Mouse (Mus musculus) urinary bladder, postnatal 25 days (tissue): Measurements from ENCODE around the gene Mrpl27.
"Not testable (repeated sequence)": the region's sequence is repeated elsewhere in the genome, so short reads cannot be mapped to it uniquely, and the experiment has no call there.

Experiments
- DNase-seq: peaks from one replicate; pipeline ENCODE4 v3.0.0; 2022; ENCODE audit warnings: low spot score

Mrpl27 gene

DNA sequence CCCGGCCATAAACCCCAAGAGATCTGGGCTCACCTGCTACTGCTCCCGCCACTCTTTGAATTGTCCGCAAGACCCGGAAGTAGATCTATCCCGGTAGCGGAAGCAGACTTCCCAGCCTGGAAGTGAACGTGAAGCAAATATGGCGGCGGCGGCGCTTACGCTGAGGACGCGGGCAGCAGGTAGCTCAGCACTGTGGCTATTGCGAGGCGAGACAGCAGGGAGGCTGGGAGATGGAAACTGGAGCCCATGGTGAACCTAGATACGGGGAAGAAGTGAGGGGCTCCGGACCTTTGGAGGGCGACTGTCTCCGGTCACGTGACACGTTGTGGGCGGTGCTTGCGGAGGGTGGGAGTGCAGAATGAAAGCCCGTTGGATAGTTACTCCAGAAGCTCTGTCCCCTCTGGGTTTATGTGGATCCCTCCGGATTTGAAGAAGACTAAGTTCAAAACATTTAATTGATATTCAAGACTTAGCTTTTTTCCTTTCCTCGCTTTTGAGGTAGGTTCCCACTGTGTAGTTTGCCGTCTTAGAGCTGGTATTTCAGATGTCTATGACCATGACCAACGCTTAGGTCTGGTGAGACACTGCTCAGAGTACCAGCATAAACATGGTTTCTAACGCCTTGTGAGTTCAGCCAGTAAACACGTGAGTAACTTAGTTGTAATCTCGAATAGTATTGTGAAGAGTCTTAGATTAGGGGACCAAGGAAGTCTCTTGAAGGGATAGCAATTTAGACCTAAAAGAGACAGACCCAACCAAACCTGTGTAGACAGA is at the start of gene Mrpl27, which contains the start of gene Eme1:
TSS of gene Mrpl27 (plus strand) at position 105 of the 774 bp plus-strand sequence.
TSS of gene Eme1 (minus strand) at position 302 of the 774 bp plus-strand sequence.
- peak; percentile 89 for DNase-seq

DNA sequence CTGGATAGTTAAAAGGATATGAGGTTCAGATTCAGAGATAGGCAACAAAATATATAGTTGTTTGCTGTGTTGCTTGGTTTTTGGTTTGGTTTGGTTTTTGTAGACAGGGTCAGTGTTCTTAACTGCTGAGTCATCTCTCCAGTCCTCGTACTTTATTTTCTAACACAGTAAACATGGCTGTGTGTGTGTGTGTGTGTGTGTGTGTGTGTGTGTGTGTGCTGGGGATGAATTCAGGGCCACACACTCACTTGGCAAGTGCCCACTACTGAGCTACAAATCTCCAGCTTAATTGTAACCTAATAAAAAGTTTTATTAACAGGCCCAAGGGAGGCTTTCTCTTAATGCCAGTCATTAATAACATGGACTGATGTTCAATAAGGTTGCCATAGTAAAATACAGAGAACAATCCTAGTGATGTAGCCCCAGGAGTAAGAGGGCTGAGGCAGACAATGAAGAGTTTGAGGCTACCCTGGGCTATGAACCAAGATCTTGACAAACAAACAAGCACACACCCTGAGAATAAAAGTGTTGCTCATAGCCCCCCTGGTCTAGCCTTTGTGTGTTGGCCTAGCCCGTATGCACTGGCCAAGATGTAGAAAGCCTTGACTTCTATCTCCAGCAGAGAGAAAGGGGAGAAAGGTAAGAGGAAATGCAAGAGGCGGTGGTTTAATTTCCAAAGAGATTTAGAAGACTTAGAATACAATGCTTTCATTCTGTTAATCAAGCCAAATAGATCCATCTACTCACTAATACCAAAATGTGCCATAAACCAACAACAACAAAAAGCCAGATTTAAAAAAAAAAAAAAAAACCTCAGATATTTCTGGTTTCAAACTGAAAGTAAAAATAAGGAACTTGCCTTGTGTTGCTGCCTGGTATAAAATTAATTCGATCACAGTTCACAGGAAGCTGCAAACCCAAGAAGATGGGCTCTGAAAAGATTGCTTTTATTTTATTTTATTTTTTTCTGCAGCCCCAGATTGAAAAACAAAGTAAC is 42.5 kb upstream of the Mrpl27 start:
- peak; percentile 15 for DNase-seq

DNA sequence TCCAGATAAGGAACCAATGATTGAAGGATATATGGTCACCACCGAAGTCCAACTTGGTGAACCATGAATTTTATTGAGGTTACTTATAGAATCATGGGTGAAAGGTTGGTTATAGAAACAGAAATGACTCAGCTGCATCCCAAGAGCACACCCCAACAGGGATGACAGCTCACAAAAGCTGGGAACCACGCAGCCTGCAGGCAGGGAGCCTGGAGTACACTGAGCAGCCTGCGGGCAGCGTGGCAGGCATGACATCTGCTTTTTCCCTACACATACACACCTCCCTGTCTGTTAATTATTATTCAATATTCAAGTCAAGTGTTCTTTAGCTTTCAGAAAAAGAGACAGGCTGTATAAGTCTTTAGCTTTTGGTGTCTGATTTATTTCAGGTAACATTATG is 39.0 kb upstream of the Mrpl27 start:
- no peak for DNase-seq

GRCm38 (mm10) chr11:94615494-94615893 is 38.1 kb upstream of the Mrpl27 start:
- DNase-seq: no peak

DNA sequence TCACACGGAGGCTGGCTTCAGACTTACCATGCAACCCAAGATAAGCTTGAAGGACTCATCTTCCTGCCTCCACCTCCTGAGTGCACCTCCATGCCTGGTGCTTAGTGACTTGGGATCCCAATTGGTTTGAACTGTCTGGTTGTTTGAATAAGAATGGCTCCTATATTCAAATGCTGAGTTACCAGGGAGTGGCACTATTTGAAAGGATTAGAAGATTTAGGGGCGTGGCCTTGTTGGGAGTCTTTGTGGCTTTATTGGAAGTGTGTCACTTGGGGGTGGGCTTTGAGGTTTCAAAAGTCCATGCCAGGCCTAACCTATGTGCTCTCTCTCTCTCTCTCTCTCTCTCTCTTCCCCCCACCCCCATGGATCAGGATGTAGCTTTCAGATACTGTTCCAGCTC is 35.9 kb upstream of the Mrpl27 start:
- DNase-seq: no peak

GRCm38 (mm10) chr11:94620766-94621457 is 32.7 kb upstream of the Mrpl27 start:
- DNase-seq: no peak

DNA sequence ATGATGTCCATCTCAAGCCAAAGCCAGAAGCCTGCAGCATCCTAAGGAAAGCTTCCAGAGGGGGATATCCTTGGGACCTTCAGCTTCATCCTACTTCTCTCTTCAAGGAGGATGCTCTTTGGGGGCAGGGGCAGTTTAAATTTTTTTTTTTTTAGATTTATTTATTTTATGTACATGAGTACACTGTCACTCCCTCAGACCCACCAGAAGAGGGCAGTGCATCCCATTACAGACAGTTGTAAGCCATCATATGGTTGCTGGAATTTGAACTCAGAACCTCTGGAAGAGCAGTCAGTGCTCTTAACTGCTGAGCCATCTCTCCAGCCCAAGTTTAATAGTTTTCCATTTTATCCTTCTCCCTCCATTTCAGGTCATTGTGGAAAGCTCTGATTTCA is 32.1 kb upstream of the Mrpl27 start:
- DNase-seq: no peak

DNA sequence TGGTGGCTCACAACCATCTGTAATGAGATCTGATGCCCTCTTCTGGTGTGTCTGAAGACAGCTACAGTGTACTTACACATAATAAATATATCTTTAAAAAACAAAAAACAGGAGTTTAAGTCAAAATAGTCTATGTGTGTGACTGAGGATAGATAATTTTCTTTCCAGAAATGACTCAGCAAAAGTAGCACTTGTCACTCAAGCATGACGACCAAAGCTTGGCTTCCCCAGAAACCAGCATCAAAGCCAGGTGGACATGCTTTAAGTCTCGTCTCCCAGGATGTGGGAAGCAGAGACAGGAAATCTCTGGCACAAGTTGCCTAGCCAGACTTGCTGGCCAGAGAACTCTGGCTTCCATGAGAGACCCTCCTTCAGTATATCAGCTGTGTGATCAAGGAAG is 31.4 kb upstream of the Mrpl27 start:
- DNase-seq: no peak

GRCm38 (mm10) chr11:94629199-94629883 is 24.2 kb upstream of the Mrpl27 start, which contains the start of gene Lrrc59:
Lrrc59 (plus strand) TSS chr11:94629767.
- DNase-seq: peak; percentile 97

GRCm38 (mm10) chr11:94629884-94630198 is 23.7 kb upstream of the Mrpl27 start:
- no peak for DNase-seq

- DNase-seq: peak; percentile 51
Measured at GRCm38 (mm10) chr11:94630199-94631011, 23.2 kb upstream of the Mrpl27 start.

GRCm38 (mm10) chr11:94631969-94632368 is 21.6 kb upstream of the Mrpl27 start:
- no peak for DNase-seq

DNA sequence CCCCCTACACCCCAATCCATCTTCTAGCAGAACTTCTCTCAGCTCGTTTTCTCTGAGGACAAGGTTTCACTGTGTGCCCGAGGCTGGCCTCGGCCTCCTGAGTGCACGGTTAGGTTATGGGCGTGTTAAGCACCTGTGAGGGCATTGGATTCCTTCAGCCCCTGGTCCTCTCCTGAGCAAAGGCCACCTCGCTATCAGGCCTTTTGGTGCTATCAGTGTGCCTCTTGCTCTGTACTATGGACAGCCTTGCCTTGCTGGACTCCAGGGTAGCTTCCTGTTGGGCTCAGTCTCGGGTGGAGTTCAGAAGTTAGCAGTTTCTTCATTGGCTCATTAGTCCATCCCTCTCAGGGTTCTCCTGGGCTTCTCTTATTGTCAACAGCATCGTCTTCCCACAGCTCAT is 20.6 kb upstream of the Mrpl27 start:
- no peak for DNase-seq

DNA sequence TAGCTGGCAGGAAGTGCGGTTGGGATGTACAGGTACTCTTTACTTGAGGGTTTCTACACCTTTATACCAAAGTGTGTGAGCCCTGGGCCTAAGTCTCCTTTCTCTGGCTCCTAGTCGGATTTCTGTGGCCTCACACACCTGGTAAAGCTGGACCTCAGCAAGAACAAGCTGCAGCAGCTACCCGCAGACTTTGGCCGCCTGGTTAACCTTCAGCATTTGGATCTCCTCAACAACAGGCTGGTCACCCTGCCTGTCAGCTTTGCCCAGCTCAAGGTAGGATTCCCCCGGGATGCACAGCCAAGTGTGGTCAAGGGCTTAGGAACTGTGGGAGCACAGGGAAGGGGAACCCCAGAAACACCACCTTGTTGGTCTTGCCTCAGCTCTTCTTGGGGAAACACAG is 19.1 kb upstream of the Mrpl27 start:
- no peak for DNase-seq

DNA sequence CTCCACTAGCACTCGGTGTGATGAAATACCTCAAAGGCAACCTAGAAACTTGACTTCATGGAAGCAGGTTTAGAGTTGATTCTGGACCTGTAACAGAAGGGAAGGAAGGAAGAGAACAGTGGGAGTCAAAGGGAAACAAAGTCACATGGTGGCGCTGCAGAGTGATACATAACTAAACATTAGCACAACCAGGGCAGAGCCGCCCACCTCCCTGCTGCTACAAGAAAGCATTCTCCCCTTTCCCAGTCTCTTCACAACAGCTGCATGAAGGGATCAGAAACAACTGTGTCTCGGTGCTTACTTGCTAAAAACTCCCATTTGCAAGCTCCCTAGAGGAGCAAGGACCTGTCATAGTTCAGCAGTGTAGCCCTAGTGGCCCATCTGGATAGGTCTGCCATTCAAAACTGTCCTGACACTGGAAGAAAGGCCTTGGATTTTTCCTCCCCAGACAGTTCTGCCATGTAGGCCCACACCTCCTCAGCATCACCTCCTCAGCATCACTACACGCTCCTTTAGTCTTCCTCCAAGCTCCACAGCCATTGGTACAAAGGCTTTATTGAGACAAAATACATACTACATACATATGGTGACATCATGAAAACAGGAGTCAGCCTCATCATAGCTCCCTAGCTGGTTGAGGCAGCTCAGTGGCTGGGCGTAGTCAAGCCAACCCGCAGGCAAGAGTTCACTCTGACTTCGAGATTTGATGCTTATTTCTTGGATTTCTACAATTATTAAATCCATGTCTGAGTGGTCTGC is 8.9 kb upstream of the Mrpl27 start:
- DNase-seq: no peak

- DNase-seq: no peak
Measured at GRCm38 (mm10) chr11:94646457-94646856, 7.1 kb upstream of the Mrpl27 start.

DNA sequence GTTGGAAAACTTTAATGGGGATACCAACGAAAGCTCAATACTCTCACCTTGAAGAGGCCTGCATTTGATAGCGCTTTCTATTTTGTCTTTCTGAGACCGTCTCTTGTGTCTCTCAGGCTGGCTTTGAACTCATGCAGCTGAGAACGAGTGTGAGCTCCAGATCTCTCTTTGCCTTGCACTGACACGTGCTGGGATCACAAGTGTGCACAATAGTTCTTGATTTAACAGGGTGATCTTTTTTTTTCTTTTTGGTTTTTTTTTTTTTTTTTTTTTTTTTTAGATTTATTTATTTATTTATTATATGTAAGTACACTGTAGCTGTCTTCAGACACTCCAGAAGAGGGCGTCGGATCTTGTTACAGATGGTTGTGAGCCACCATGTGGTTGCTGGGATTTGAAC is 2.3 kb upstream of the Mrpl27 start:
- DNase-seq: not testable (repeated sequence)

DNA sequence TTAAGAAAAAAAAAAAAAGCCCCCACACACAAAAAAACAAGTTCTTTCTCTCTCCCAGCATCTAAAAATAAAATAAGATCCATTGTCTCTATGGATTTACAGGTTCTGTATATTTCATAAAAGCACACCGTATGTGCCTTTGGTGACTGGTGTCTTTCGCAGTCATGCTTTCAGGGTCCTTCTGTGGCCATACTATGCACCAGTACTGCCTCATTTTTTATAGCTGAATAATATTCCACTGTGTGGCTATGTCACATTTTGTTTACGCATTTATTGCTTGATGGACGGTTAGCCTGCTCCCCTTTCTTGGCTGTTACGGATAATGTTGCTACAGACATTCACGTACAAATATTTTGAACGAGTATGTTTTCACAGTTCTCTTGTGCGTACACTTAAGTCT is 594 bp upstream of the Mrpl27 start:
- no peak for DNase-seq

DNA sequence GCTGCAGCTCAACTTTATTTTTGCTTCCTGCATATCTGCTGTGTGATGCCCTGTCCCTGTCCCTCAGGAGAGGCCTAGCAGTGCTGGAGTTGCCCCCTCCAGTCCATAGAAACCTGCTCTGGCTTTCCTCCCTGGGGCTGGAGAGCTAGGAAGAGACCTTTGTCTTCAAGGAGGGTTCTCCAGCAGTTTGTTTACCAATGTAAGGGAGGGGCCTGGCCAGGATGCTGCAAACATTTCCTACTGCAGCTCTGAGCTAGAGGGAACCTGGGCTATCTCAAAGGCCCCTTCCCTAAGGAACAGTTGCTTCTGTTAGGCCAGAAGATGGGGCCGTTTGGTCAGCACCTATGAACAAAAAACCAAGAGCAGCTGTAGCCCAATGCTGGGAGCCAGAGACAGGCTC is 7.8 kb downstream of the Mrpl27 start:
- DNase-seq: no peak

DNA sequence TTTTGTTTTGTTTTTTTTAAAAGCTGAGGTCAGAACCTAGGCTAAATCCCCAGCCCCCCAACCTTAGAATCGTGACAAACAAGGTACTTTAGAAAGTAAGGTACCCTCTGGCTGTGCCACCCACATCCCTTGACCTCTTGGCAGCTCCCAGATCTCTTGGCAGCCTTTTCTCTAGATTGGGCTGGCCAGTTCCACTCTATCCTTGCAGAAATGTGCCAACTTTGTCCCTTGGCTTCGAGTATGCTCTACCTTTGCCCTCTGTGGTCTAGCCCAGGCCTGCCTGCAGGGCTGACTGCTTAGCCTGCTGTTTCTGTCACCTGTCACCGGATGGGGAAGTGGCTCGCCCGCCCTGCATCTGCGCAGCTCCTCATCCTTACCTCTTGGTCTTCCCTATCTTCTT is 11.7 kb downstream of the Mrpl27 start:
- DNase-seq: no peak
